Mouse (Mus musculus) ES-Bruce4 (cell line): ENCODE measurements around the gene Casp9. TPM values are rescaled to one million over a fixed set of nuclear protein-coding genes. Genes with fewer than 3 reads are reported as not detected.
"Not testable (repeated sequence)": the region's sequence is repeated elsewhere in the genome, so short reads cannot be mapped to it uniquely, and the experiment has no call there.

Experiments
- H3K27ac ChIP-seq: 2 replicates; pipeline ENCODE4 v1.5.1; 2012; ENCODE audit warnings: low read length, inconsistent platforms; ENCODE audit not compliant: insufficient read depth
- H3K27me3 ChIP-seq: 2 replicates; pipeline ENCODE4 v1.6.1; 2012; ENCODE audit warnings: mild to moderate bottlenecking, low read length, inconsistent platforms; ENCODE audit not compliant: control insufficient read depth, poor library complexity, insufficient read depth, severe bottlenecking
- H3K36me3 ChIP-seq: 2 replicates; pipeline ENCODE4 v1.6.1; 2012; ENCODE audit warnings: inconsistent platforms, mild to moderate bottlenecking, low read length, moderate library complexity; ENCODE audit not compliant: control insufficient read depth, poor library complexity, insufficient read depth, severe bottlenecking
- H3K4me1 ChIP-seq: one replicate; pipeline ENCODE4 v1.8.1; 2011; ENCODE audit warnings: low read length; ENCODE audit not compliant: control insufficient read depth, insufficient read depth
- H3K4me3 ChIP-seq: 2 replicates; pipeline ENCODE4 v1.5.1; 2011; ENCODE audit warnings: low read depth, mild to moderate bottlenecking, low read length
- H3K9ac ChIP-seq: 2 replicates; pipeline ENCODE4 v1.6.1; 2012; ENCODE audit warnings: low read depth, mild to moderate bottlenecking, inconsistent platforms; ENCODE audit not compliant: poor library complexity, severe bottlenecking
- H3K9me3 ChIP-seq: replicated peaks from 2 replicates; pipeline ENCODE4 v1.6.1; 2012; ENCODE audit warnings: mild to moderate bottlenecking, low read length, inconsistent platforms; ENCODE audit not compliant: control insufficient read depth, poor library complexity, insufficient read depth, severe bottlenecking
- CTCF ChIP-seq: IDR thresholded peaks from one replicate; pipeline ENCODE4 v1.8.1; 2011; ENCODE audit warnings: low read depth, low read length
- EP300 ChIP-seq: IDR thresholded peaks from 2 replicates; pipeline ENCODE4 v1.6.1; 2011; ENCODE audit warnings: low read depth, low read length; ENCODE audit not compliant: insufficient read depth
- POLR2A ChIP-seq: IDR thresholded peaks from one replicate; pipeline ENCODE4 v1.8.1; 2011; ENCODE audit warnings: low read length; ENCODE audit not compliant: insufficient read depth
- polyA plus RNA-seq: library from polyadenylated mRNA; stranded (reverse); fragments of >200 nt; gene quantifications from 2 replicates; pipeline ENCODE4 v1.2.4, GENCODE M21; 2011; ENCODE audit warnings: low read depth; ENCODE audit not compliant: missing spikeins, insufficient read depth, insufficient read length

Casp9 gene
- polyA plus RNA-seq, 1 experiment, result 17.6 TPM

DNA sequence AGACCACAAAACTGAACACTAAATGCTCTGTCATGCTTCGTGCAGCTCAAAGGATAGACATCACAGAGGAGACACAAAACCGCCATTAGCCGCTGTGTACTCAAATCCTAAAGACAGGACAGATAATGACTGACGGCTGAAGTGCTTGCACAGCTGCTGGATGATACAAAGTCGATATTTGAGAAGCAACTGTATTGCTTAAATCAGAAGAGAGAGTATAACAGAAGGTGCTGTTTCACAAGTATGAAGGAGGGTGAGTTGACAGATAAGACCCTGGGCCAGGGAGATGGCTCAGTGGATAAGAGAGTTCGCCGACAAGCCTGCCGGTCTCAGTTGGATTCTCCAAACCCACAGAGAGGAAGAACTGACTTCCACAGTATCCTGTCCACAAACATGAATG, 21.6 kb upstream of the Casp9 start:
- H3K4me1 ChIP-seq, result no peaks in the 10 kb centered on the region
- H3K36me3 ChIP-seq, result peaks cover 9% of the 10 kb centered on the region
- no peak overlapping the region for H3K9ac ChIP-seq
- no peak overlapping the region for H3K27ac ChIP-seq
- H3K9me3 ChIP-seq, result no peaks in the 10 kb centered on the region
- H3K27me3 ChIP-seq, result no peaks in the 10 kb centered on the region
- H3K4me3 ChIP-seq, result no peak overlapping the region
- TF ChIP-seq EP300 (no peak), POLR2A (no peak), CTCF (no peak)

DNA sequence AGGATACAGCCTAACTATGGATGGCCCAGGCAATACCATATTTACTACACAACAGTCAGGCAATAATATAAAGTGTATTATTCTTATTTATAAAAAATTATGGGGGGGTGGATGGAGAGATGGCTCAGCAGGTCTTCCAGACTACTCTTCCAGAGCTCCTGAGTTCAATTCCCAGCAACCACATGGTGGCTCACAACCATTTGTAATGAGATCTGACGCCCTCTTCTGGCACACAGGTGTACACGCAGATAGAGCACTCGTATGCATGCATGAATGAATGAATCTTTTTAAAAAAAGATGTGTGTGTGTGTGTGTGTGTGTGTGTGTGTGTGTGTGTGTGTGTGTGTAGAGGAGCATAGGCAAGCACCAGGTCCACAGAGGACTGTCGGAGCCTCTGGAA, 20.4 kb upstream of the Casp9 start:
- not testable (repeated sequence) for H3K9ac ChIP-seq, H3K36me3 ChIP-seq, H3K4me3 ChIP-seq, H3K9me3 ChIP-seq, H3K27ac ChIP-seq, H3K27me3 ChIP-seq, H3K4me1 ChIP-seq

DNA sequence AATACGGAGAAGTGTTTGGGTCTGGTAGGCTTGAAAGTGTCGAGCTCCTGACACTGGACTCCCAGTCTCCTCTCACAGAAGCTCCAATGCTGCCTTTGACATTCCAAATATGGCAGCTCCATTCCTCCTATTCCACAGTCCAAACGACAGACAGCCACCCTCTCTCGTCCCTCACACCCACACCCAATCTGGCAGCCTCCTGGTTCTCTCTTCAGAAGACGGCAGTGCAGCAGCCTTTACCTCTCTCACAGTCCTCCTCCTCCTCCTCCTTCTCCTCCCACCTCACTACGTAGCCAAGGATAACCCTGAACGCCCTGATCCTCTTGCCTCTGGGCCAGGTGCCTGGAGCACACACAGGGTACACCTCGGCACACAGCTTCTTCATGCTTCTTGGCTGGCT, 13.6 kb upstream of the Casp9 start:
- Histone ChIP-seq H3K9me3 (no peaks in the 10 kb centered on the region), H3K36me3 (peaks cover 9% of the 10 kb centered on the region), H3K27me3 (no peaks in the 10 kb centered on the region), H3K9ac (no peak overlapping the region), H3K4me3 (no peak overlapping the region), H3K4me1 (no peaks in the 10 kb centered on the region), H3K27ac (no peak overlapping the region)
- TF ChIP-seq EP300, result no peak
- no peak for TF ChIP-seq CTCF
- no peak for TF ChIP-seq POLR2A

DNA sequence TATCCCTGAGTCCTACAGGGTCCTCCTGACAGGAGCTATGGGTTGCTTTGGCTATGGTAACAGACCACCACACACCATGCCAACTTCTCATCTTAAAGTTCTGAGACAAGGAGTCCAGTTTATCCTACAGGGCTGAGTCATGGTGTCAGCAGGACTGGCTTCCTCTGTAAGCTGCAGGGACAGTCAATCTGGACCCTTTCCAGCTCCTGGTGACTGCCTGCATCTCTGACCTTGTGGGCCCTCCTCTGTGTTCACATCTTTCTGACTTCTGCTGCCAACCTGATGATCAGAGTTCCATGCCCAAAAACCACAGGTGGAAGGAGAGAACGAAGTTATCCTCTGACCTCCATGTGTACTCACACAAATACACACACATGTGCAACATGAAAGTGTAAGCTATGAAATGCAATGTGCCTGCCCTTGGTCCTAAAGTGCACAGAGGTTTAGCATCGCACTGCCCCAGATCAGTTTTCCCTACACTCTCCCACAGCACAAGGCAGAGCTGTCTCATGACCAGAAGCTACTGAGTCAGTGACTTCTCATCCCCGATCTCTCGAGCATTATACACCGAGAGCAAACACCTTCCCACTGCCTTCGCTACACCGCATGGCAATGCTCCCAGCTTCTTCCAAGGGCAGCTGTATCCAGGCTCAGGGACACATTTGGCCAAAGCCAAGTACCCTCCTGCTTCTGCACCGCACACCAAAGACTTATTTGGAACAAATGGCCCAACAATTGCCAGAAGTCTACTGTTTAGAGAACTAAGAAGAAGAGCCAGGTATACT, 12.0 kb upstream of the Casp9 start:
- Histone ChIP-seq H3K9me3 (no peaks in the 10 kb centered on the region), H3K36me3 (peaks cover 5% of the 10 kb centered on the region), H3K4me1 (no peaks in the 10 kb centered on the region), H3K27me3 (no peaks in the 10 kb centered on the region), H3K9ac (no peak overlapping the region), H3K27ac (no peak overlapping the region), H3K4me3 (no peak overlapping the region)
- TF ChIP-seq CTCF (no peak), EP300 (no peak), POLR2A (no peak)

DNA sequence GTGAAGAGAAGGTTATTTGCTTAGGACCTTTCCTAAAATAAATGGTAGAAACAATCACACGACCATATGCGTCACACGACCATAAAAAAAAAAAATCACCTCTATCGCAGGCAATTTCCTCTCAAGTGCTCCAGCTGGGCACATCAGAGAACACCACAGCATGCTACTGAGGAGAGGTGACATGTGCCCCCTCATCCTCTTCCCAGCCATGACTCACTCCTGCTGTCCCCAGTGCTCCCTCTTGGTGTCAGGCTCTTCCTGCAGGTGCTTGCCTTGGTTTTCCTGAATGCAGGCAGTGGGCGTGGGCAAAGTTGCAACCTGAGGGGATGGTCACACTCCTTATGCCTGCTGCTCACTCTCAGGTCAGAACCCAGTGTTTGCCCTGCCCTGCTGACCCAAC, 8.6 kb upstream of the Casp9 start:
- no peaks in the 10 kb centered on the region for H3K4me1 ChIP-seq
- H3K9ac ChIP-seq, result no peak overlapping the region
- no peak overlapping the region for H3K4me3 ChIP-seq
- TF ChIP-seq CTCF, result peak; percentile 31
- no peak for TF ChIP-seq EP300
- no peak overlapping the region for H3K27ac ChIP-seq
- no peaks in the 10 kb centered on the region for H3K27me3 ChIP-seq
- H3K36me3 ChIP-seq, result peaks cover 2% of the 10 kb centered on the region; the same call in 1 of the 2 replicates
- no peaks in the 10 kb centered on the region for H3K9me3 ChIP-seq

DNA sequence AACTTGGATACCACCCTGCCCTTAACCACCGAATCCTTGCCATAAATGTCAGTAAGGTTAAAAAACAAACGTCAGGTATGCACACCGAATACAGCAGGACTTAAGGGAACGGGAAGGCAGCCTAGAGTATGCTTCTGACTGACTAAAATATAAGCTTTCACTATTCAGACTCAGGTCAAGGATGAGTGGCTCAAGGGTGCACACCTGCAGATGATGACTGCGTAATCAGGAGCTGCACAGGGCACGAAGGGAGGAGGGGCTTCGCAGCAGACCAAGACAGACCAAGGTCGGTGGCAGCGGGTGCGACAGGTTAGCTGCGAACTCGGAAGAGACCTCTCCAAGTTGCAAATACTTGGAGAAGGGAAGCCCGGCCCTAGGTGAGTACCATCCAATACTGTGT, 7.3 kb upstream of the Casp9 start:
- no peak overlapping the region for H3K9ac ChIP-seq
- H3K36me3 ChIP-seq, result peaks cover 2% of the 10 kb centered on the region; the same call in 1 of the 2 replicates
- TF ChIP-seq POLR2A (no peak), EP300 (no peak), CTCF (no peak)
- H3K9me3 ChIP-seq, result no peaks in the 10 kb centered on the region
- no peak overlapping the region for H3K4me3 ChIP-seq
- H3K4me1 ChIP-seq, result no peaks in the 10 kb centered on the region
- H3K27ac ChIP-seq, result no peak overlapping the region
- no peaks in the 10 kb centered on the region for H3K27me3 ChIP-seq
